Mouse (Mus musculus) heart, embryonic 13.5 days (tissue): ENCODE data around the gene Sept9. TPM values are rescaled to one million over a fixed set of nuclear protein-coding genes. Genes with fewer than 3 reads are reported as not detected.

Experiments
- ATAC-seq: fragments of 200-750 bp; cut with Nextera tagmentation; 2 replicates; pipeline ENCODE4 v1.8.0; 2017; ENCODE audit warnings: moderate TSS enrichment; ENCODE audit not compliant: insufficient number of reproducible peaks, low FRiP score, low TSS enrichment; ENCODE audit errors: extremely low read depth
- H3K27ac ChIP-seq: fragments of 300-500 bp; sonication (generic); replicated peaks from 2 replicates; pipeline ENCODE4 v1.5.1; 2015; ENCODE audit warnings: moderate library complexity, mild to moderate bottlenecking, inconsistent platforms
- H3K27me3 ChIP-seq: fragments of 300-500 bp; sonication (generic); replicated peaks from 2 replicates; pipeline ENCODE4 v1.6.1; 2015; ENCODE audit warnings: mild to moderate bottlenecking, inconsistent platforms
- H3K36me3 ChIP-seq: fragments of 300-500 bp; sonication (generic); 2 replicates; pipeline ENCODE4 v1.6.1; 2015; ENCODE audit warnings: mild to moderate bottlenecking, inconsistent platforms
- H3K4me1 ChIP-seq: fragments of 300-500 bp; sonication (generic); 2 replicates; pipeline ENCODE4 v1.6.1; 2015; ENCODE audit warnings: inconsistent platforms
- H3K4me2 ChIP-seq: fragments of 300-500 bp; sonication (generic); 2 replicates; pipeline ENCODE4 v1.6.1; 2015; ENCODE audit warnings: inconsistent platforms, mild to moderate bottlenecking, moderate library complexity
- H3K4me3 ChIP-seq: fragments of 300-500 bp; sonication (generic); 2 replicates; pipeline ENCODE4 v1.5.1; 2015; ENCODE audit warnings: moderate library complexity, mild to moderate bottlenecking, inconsistent platforms
- H3K9ac ChIP-seq: fragments of 300-500 bp; sonication (generic); 2 replicates; pipeline ENCODE4 v1.6.1; 2015; ENCODE audit warnings: inconsistent platforms, mild to moderate bottlenecking, moderate library complexity
- H3K9me3 ChIP-seq: fragments of 300-500 bp; sonication (generic); 2 replicates; pipeline ENCODE4 v1.6.1; 2016; ENCODE audit warnings: inconsistent platforms
- WGBS: fragments of 180-500 bp; shearing (Covaris S2); methylation state at CpG from one replicate; pipeline ENCODE4 v1.1.7; 2015; ENCODE audit warnings: mixed read lengths; 5-methylcytosine and 5-hydroxymethylcytosine counted together
- polyA plus RNA-seq: library from polyadenylated mRNA; unstranded; fragments of >200 nt; fragmentation: Nextera tagmentation; extraction: Ambion mirVana; gene quantifications from 2 replicates; pipeline ENCODE4 v1.2.1, GENCODE M21; 2015

Gene Sept9
- polyA plus RNA-seq, 1 experiment from 2014 or later: 75.5 TPM

GRCm38 (mm10) chr11:117221182-117221581 lies 21.7 kb downstream of the Sept9 start:
- H3K36me3 ChIP-seq: no peaks in the 10 kb centered on the region
- no peaks in the 10 kb centered on the region for H3K27me3 ChIP-seq
- no peak overlapping the region for H3K4me2 ChIP-seq
- H3K4me1 ChIP-seq: peaks cover 12% of the 10 kb centered on the region
- no peak for ATAC-seq
- 76% methylated on average over 6 of the region's 6 CpGs for WGBS
- no peaks in the 10 kb centered on the region for H3K9me3 ChIP-seq
- no peak overlapping the region for H3K4me3 ChIP-seq
- H3K9ac ChIP-seq: no peak overlapping the region
- no peak overlapping the region for H3K27ac ChIP-seq

DNA sequence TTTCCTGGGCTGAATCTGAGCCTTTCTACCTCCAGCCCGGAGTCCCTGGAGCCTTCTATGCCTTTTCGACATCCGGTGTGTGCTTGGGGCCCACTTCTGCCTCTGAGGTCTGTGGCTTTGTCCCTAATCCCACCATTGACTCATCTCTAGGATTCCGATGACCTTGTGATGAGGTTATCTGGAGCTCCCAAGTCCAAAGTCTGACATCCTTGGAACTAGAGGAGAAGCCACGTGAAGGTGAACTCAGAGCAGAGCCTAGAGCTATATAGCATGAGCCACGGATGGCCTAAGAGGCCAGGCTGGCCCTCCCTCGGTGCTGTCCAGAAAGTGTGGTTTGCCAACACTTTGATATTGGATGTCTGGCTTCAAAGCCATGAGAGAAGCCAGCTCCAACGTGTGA lies 23.4 kb downstream of the Sept9 start:
- no peaks in the 10 kb centered on the region for H3K9me3 ChIP-seq
- H3K27me3 ChIP-seq: no peaks in the 10 kb centered on the region
- H3K4me1 ChIP-seq: peaks cover 12% of the 10 kb centered on the region
- H3K36me3 ChIP-seq: no peaks in the 10 kb centered on the region
- no peak overlapping the region for H3K9ac ChIP-seq
- no peak overlapping the region for H3K4me2 ChIP-seq
- H3K4me3 ChIP-seq: no peak overlapping the region
- no peak overlapping the region for H3K27ac ChIP-seq
- 56% methylated on average over 8 of the region's 8 CpGs for WGBS
- no peak for ATAC-seq

DNA sequence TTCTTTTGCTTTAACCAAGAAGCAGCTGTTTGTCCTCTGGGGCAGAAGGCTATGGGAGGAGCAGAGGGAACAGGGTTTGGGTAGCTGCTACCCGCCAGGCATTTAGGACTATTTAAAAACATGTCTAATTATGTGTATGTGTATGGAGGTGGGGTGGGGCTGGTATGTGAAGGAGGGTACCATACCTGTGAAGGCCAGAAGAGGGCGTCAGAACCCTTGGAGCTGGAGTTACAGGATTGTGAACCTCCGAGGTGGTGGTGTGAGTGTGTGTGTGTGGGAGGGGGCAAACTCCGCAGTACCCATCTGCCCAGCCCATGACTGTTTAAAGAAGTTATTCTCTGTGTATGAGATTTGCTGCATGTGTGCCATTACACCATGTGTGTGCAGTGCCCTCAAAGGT lies 25.3 kb downstream of the Sept9 start:
- Histone ChIP-seq H3K4me2 (no peak overlapping the region), H3K4me1 (peaks cover 12% of the 10 kb centered on the region), H3K27ac (no peak overlapping the region), H3K9me3 (no peaks in the 10 kb centered on the region), H3K27me3 (no peaks in the 10 kb centered on the region), H3K9ac (no peak overlapping the region), H3K4me3 (no peak overlapping the region), H3K36me3 (no peaks in the 10 kb centered on the region)
- no peak for ATAC-seq
- 52% methylated on average over 4 of the region's 4 CpGs for WGBS

DNA sequence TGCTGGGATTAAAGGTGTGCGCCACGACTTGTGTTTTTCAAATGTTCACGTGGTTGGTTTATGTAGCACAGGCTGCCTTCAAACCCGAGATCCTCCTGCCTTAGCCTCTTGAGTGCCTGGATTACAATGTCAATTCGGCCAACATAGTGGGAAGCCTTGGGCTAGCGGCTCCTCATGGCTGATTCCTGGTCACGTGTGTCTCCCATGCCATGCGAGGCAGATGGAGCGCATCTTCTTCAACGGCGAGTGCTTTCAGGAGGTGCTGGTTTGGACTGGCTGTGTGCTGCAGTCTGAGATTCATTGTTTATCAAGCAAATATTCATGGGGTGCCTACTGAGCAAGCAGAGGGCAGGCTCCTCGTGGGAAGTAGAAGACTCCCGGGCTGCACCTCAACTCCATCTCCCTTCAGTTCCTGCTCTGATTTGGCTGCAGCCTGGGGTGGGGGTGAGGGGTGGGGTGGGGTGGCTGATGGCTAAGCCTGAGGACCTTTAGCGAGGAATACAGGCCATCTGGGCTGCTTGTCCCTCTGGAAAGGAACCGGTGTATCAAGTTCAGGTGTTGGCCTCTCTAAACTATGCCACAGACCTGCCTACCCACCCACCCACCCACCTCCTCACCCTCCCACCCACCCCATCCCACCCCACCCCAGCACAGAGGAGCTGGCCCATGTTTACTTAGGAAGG lies 26.2 kb downstream of the Sept9 start:
- no peaks in the 10 kb centered on the region for H3K36me3 ChIP-seq
- WGBS: 80% methylated on average over 15 of the region's 15 CpGs
- peaks cover 12% of the 10 kb centered on the region for H3K4me1 ChIP-seq
- no peaks in the 10 kb centered on the region for H3K27me3 ChIP-seq
- H3K9me3 ChIP-seq: no peaks in the 10 kb centered on the region
- H3K4me2 ChIP-seq: no peak overlapping the region
- no peak overlapping the region for H3K9ac ChIP-seq
- H3K4me3 ChIP-seq: no peak overlapping the region
- ATAC-seq: no peak
- no peak overlapping the region for H3K27ac ChIP-seq

DNA sequence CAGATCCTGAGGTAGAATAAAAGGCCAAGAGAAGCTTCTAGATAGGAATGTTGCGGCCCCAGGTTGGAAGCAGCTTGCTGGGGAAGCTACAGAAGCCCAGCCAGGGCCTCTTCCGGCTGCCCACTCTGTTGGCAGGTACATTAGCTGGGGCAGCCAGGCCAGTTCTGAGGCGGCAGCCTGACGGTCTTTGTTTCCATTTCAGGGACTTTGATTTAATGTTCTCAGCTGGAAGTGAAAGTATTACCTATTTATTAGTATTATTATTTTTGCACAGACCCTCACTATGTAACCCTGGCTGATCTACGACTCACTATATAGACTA lies 26.7 kb downstream of the Sept9 start:
- Histone ChIP-seq H3K27me3 (no peaks in the 10 kb centered on the region), H3K4me3 (no peak overlapping the region), H3K36me3 (no peaks in the 10 kb centered on the region), H3K9me3 (no peaks in the 10 kb centered on the region), H3K9ac (no peak overlapping the region), H3K4me1 (peaks cover 12% of the 10 kb centered on the region), H3K4me2 (no peak overlapping the region), H3K27ac (no peak overlapping the region)
- whole genome bisulfite sequencing: 73% methylated on average over 5 of the region's 5 CpGs
- no peak for ATAC-seq

GRCm38 (mm10) chr11:117228139-117228538 lies 28.7 kb downstream of the Sept9 start:
- no peaks in the 10 kb centered on the region for H3K27me3 ChIP-seq
- peaks cover 25% of the 10 kb centered on the region for H3K4me1 ChIP-seq
- H3K4me3 ChIP-seq: no peak overlapping the region
- 68% methylated on average over 10 of the region's 10 CpGs for WGBS
- no peaks in the 10 kb centered on the region for H3K36me3 ChIP-seq
- H3K27ac ChIP-seq: no peak overlapping the region
- no peak overlapping the region for H3K4me2 ChIP-seq
- ATAC-seq: no peak
- H3K9me3 ChIP-seq: no peaks in the 10 kb centered on the region
- no peak overlapping the region for H3K9ac ChIP-seq

- Histone ChIP-seq H3K9ac (peak overlapping the region; percentile 78; the same call in 1 of the 2 replicates), H3K27ac (no peak overlapping the region), H3K4me1 (peaks cover 49% of the 10 kb centered on the region), H3K27me3 (0 out of 2 replicates have a peak, but pooled peaks cover 10% of the 10 kb centered on the region), H3K4me2 (peak overlapping the region; percentile 74), H3K36me3 (no peaks in the 10 kb centered on the region), H3K4me3 (peak overlapping the region; percentile 47; the same call in 1 of the 2 replicates), H3K9me3 (no peaks in the 10 kb centered on the region)
- ATAC-seq: no peak
- WGBS: 45% methylated on average over 11 of the region's 11 CpGs
These were observed 32.1 kb downstream of the Sept9 start for GRCm38 (mm10) chr11:117231551-117231950.

- no peaks in the 10 kb centered on the region for H3K9me3 ChIP-seq
- H3K4me1 ChIP-seq: peaks cover 49% of the 10 kb centered on the region
- WGBS: 18% methylated on average over 18 of the region's 19 CpGs
- peak overlapping the region; percentile 78 for H3K9ac ChIP-seq
- H3K36me3 ChIP-seq: no peaks in the 10 kb centered on the region
- H3K4me2 ChIP-seq: peak overlapping the region; percentile 74
- H3K27ac ChIP-seq: peak overlapping the region; percentile 43; the same call in 1 of the 2 replicates
- H3K27me3 ChIP-seq: 0 out of 2 replicates have a peak, but pooled peaks cover 10% of the 10 kb centered on the region
- no peak for ATAC-seq
- peak overlapping the region; percentile 47 for H3K4me3 ChIP-seq
These were observed 32.6 kb downstream of the Sept9 start for GRCm38 (mm10) chr11:117232032-117232431.

- no peaks in the 10 kb centered on the region for H3K9me3 ChIP-seq
- ATAC-seq: no peak
- H3K36me3 ChIP-seq: no peaks in the 10 kb centered on the region
- peaks cover 49% of the 10 kb centered on the region for H3K4me1 ChIP-seq
- peak overlapping the region; percentile 74 for H3K9ac ChIP-seq
- peaks cover 10% of the 10 kb centered on the region; the same call in 1 of the 2 replicates for H3K27me3 ChIP-seq
- H3K4me2 ChIP-seq: peak overlapping the region; percentile 74
- peak overlapping the region; percentile 46; the same call in 1 of the 2 replicates for H3K27ac ChIP-seq
- H3K4me3 ChIP-seq: peak overlapping the region; percentile 47
- 18% methylated on average over 10 of the region's 10 CpGs for WGBS
These were observed 33.5 kb downstream of the Sept9 start for GRCm38 (mm10) chr11:117232886-117233458.

DNA sequence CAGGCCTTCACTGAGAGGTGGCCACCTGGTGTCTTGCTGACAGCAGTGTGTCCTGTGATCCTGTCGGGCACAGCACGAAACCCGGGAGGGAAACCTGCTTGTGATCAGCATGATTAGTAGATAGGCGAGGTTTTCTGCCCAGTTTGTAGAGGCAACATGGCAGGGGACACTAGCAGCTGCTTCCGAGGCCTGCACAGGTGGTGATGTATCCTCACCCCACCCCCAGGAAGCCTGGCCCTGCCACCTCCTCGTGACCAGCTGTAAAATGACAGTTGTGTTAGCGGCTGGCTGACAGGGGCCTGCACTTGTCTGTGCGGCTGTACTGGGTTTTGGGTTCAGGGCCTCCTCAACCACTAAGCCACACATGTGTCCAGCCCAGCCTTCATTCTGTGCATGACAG lies 34.4 kb downstream of the Sept9 start:
- peak overlapping the region; percentile 74 for H3K4me2 ChIP-seq
- H3K36me3 ChIP-seq: no peaks in the 10 kb centered on the region
- peaks cover 10% of the 10 kb centered on the region; the same call in 1 of the 2 replicates for H3K27me3 ChIP-seq
- H3K9me3 ChIP-seq: no peaks in the 10 kb centered on the region
- H3K4me1 ChIP-seq: peaks cover 52% of the 10 kb centered on the region
- 57% methylated on average over 8 of the region's 8 CpGs for WGBS
- no peak for ATAC-seq
- H3K4me3 ChIP-seq: no peak overlapping the region
- H3K27ac ChIP-seq: no peak overlapping the region
- peak overlapping the region; percentile 28 for H3K9ac ChIP-seq

- no peak for ATAC-seq
- peaks cover 54% of the 10 kb centered on the region for H3K4me1 ChIP-seq
- H3K27ac ChIP-seq: peak overlapping the region; percentile 63
- H3K9ac ChIP-seq: peak overlapping the region; percentile 67
- peaks cover 10% of the 10 kb centered on the region; the same call in 1 of the 2 replicates for H3K27me3 ChIP-seq
- no peaks in the 10 kb centered on the region for H3K36me3 ChIP-seq
- no peaks in the 10 kb centered on the region for H3K9me3 ChIP-seq
- peak overlapping the region; percentile 41 for H3K4me2 ChIP-seq
- 24% methylated on average over 12 of the region's 12 CpGs for WGBS
- H3K4me3 ChIP-seq: no peak overlapping the region
These were observed 35.8 kb downstream of the Sept9 start for GRCm38 (mm10) chr11:117235086-117235897.
